Mouse (Mus musculus) brain, embryonic 14.5 days (tissue): ENCODE data around the gene Cox15. TPM values are rescaled to one million over a fixed set of nuclear protein-coding genes. Genes with fewer than 3 reads are reported as not detected.
A peak's percentile ranks its signal among the peaks of the same experiment; 100 is the strongest.

Experiments
- DNase-seq: peaks from one replicate; pipeline ENCODE4 v3.0.0-alpha.2; 2011; ENCODE audit warnings: low read depth
- CTCF ChIP-seq: fragments of 200-500 bp; IDR thresholded peaks from 2 replicates; pipeline ENCODE4 v1.5.1; 2012; ENCODE audit warnings: inconsistent platforms, mild to moderate bottlenecking, moderate library complexity, borderline replicate concordance; ENCODE audit not compliant: insufficient read depth, insufficient read length; ENCODE audit errors: extremely low read depth
- POLR2A ChIP-seq: fragments of 200-500 bp; IDR thresholded peaks from 2 replicates; pipeline ENCODE4 v1.6.1; 2012; ENCODE audit warnings: mild to moderate bottlenecking, inconsistent platforms, borderline replicate concordance; ENCODE audit not compliant: poor library complexity, insufficient read depth, insufficient read length, severe bottlenecking; ENCODE audit errors: extremely low read depth
- polyA plus RNA-seq: library from polyadenylated mRNA; depleted of rRNA; stranded (reverse); fragments of >200 nt; gene quantifications from 2 replicates; pipeline ENCODE4 v1.2.3, GENCODE M21; 2012

Gene Cox15
- polyA plus RNA-seq, 1 experiment = 19.5 TPM

DNA sequence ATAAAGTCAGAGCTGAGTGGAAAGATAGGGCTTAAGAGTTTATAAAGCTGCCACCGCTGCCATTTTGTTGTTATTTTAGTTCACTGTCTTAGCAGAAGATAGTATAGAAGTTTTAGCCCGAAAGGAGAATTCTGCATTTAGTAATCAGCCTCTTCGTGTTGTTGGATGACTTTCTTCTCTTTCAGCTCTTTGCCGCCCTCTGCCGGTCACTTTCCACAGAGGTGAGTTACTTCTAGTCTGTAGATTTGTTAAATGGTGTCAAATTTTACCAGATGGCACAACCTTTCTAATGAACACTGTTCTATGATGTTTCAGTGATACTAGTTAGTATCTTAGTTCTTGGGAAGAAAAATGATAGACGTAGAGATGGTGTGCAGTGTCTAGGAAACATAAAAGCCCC is 7.7 kb upstream of the Cox15 start:
- DNase-seq = peak; percentile 83
- TF ChIP-seq CTCF (peak; percentile 70), POLR2A (no peak)

- DNase-seq = no peak
- TF ChIP-seq CTCF (no peak), POLR2A (no peak)
Measured at GRCm38 (mm10) chr19:43754872-43755271, 2.1 kb upstream of the Cox15 start.

DNA sequence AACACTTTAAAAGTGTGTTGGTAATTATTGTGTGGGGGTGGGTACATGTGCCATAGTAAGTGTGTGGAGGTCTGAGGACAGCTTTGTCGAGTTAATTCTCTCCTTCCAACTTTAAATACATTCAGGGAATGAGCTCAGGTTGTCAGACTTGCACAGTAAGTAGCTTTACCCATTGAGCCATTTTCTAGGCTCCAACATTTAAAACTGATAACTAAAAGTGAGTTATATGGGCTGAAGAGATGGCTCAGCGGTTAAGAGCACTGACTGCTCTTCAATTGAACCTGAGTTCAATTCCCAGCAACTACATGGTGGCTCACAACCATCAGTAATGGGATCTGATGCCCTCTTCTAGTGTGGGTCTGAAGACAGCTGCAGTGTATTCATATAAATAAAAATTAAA is 1.4 kb upstream of the Cox15 start:
- TF ChIP-seq CTCF (no peak), POLR2A (no peak)
- no peak for DNase-seq

DNA sequence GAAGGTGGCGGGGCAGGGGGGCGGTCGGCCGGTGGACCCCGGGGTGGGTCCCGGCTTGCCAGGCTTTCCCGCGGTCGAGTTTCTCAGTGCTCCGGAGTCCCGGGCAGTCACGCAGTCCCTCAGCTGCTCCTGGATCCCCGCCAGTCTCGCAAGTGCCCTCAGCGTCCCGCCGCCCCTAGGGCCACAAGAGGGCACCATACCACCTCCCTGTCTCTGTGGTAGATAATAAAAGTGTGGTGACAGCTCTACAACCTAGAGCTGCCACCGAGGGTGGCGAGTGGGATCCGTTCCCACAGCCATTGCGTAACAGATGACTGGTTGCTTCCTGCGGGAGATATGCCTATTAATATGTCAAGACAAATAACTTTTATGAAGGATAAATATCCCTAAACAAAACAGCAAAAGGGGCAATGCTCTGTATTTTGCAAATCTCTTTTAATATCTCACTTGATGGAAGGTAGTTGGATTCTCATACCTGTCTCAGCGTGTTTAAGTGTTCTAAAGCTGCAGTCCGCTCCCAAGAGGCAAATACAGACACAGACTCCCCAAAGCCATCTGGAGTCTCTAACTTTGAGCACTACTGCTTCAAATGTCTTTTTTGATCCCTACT is 531 bp upstream of the Cox15 start:
- DNase-seq = no peak
- peak; percentile 74 for TF ChIP-seq CTCF
- TF ChIP-seq POLR2A = no peak

- no peak for DNase-seq
- TF ChIP-seq CTCF = no peak
- TF ChIP-seq POLR2A = no peak
Measured at GRCm38 (mm10) chr19:43750008-43750407, 2.8 kb downstream of the Cox15 start.

DNA sequence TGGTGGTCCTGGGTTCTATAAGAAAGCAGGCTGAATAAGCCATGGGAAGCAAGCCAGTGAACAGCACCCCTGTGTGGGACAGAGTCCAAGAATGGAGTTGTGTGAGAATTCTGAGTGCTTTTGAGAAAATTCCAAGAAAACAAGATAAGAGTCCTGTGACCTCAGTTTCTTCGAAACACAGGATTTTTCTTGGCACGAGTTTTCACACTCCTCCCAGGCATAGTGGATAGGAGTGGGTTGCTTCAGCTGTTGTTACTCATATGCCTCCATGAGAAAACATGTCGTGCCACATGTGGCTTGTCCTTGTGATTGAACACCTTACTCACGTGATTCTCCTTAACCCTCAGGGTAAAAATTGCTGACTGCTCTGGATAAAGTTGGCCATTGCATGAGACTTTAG is 4.9 kb downstream of the Cox15 start:
- TF ChIP-seq CTCF (no peak), POLR2A (no peak)
- DNase-seq = no peak

DNA sequence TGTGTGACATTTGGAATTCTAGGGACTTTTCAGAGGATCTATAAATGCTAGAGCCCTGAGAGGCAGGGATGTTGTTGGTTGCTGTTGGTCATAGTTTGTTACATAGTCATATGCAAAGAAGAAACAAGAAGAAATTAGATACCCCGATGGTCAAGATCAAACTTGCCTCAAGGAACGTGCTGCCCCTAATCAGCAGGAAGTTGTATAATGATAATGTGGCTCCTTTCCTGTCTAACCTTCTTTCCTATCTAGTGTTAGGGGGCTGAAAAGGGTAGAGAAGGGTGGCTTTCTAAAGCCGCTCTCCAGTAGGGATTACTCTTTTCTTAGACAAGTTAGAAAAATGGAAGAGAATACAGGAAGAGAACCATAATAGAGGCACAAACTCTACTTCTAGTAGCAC is 7.1 kb downstream of the Cox15 start:
- no peak for DNase-seq
- TF ChIP-seq CTCF (no peak), POLR2A (no peak)

GRCm38 (mm10) chr19:43743401-43743800 is 9.4 kb downstream of the Cox15 start:
- DNase-seq = no peak
- TF ChIP-seq CTCF = no peak
- TF ChIP-seq POLR2A = no peak

DNA sequence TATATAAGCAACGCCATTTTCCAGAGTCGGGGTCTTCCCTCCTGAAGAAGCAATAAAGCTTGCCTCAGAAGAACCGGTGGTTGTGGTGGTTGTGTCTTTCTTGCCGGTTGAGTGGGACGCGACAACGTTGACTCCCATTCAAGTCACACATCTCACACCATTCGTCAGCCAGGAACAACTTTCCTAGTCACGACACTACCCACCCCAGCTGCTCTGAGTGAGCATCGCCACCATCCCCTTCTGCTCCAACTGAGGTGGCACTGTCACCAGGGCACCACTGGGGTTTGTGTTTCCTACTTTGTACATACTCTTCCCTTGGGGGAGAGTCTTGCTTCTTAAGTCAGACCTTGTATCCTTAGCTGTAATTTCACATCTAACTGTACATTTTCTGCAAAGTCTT is 14.4 kb downstream of the Cox15 start:
- no peak for TF ChIP-seq POLR2A
- no peak for TF ChIP-seq CTCF
- DNase-seq = no peak

DNA sequence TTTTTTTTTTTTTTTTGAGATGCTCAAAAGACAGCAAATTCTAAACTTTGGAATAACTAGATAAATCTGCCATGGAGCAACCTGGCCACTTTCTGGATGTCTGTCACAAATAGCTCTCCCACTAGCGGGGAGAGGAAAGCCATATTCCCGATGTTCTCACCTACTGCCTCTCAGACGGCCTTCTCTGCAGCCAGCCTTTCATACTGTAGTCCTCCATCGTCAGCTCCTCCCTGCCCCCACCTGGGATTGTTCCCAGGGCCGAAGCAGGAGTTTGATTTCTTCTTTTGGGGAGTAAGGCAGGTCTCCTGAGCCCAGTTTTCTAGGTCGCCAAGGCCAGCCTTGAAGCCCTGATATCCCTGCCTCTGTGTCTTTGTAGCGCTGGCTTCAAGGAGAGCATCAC is 21.6 kb downstream of the Cox15 start:
- DNase-seq = no peak
- no peak for TF ChIP-seq POLR2A
- no peak for TF ChIP-seq CTCF

- TF ChIP-seq POLR2A = no peak
- no peak for TF ChIP-seq CTCF
- peak; percentile 35 for DNase-seq
Measured at GRCm38 (mm10) chr19:43730037-43730428, 22.8 kb downstream of the Cox15 start.

DNA sequence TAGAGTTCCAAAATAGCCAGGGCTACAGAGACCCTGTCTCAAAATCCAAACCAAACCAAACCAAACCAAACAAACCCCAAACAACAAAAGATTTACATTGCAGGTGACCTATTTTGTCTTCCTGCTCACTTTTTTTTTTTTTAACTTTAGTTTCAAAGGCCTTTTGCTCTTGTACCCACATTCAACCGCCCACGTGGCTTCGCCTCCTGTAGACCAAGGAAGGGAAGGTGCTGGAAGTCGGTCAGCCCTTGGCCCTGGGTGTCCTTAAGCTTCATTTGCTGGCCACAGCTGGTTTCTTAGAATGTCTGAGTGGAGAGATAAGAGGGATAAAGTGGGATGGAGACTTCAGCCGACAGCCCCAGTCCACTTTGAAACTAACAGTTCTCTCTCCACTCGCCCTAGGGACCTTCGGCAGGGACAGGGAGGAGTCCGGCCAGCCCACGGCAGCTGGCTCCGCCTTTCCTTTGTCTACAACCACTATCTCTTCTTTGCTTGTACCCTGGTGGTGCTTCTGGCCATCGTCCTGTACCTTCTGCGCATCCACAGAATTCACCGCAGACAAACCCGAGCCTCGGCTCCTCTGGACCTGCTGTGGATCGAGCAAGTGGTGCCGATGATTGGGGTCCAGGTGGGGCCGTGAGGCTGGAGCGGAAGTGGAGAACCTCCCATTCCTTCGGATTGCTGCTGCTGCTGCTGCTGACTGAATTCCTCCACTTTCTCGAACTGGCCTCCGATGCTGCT is 23.3 kb downstream of the Cox15 start:
- TF ChIP-seq CTCF (no peak), POLR2A (no peak)

DNA sequence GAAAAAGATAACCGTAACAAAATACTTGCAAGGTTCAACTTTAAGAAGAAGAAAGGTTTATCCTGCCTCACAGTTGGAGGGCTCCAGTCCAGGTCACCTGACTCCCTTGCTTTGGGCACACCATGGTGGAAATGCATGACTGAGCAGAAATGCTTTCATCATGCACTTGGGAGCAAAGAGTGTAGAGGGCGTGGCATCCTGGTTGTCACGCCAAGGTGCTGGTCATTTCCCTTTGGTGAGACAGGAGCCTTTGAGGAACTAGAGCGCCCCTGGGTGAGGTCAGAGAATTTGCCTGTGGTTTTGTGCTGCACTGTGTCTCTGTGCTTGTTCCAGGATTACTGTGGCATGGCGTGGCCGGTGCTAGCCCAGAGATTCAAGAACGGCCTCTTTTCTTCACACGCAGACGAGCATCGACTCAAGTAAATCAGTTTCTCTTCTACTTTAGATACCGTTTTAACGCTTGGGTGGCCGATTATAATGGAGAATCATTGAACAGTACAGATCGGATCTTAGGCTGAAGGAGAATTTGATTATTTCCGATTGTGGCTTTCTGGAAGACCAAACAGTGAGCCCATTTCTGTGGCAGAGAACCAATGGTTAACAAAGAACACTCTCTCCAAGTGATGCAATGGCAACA is 26.2 kb downstream of the Cox15 start:
- TF ChIP-seq CTCF (no peak), POLR2A (no peak)
- DNase-seq = no peak

More for the DNA sequence above, 23.3 kb downstream of the Cox15 start:
- peak; percentile 19 for DNase-seq
